Mouse (Mus musculus): ENCODE measurements at regions not wholly inside any gene's neighbourhood (a gene's known extent, or its start where the extent isn't known, plus 50 kb on each side); places are given as distances from the start of the nearest gene placed in this dataset.

DNA sequence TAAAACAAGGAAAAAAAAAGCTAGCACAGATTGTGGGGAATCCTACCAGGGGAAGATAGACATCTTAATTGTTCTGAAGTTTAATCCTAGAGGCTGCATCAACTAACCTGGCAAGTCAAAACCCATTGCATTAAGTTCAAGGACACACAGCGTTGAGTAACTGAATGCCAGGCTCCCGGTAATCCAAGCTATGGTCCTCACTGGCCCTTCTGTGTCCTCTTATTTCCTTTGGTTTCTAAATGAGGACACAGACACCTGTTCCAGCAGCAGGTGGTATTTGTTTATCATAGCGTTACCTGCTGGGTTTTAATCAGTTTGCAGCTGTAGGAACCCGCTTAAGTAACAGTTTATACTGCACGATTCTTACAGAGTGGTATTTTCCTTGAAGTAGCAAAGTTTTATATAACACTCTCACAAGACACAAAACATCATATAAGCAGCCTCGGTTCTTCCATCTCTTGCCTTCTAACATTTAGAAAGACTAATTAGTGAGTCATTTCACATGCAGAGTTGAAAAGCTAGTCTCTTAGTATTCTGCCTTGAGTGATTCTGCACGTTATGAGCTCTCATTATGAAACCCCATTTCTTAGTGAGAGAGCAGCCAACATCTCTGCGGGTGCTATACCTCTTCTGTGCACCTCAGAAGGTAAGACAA is 1832.0 kb upstream of the Pcdh7 start:
- peak; percentile 3 for DNase-seq (ENCODE audit: low read depth)
- TF ChIP-seq CTCF (IDR thresholded peaks at IDR 0.05; ENCODE audit: borderline replicate concordance, extremely low read depth, insufficient read depth, insufficient read length), result no peak
- no peak for TF ChIP-seq POLR2A (IDR thresholded peaks at IDR 0.05; ENCODE audit: borderline replicate concordance, extremely low read depth, insufficient read depth, insufficient read length, poor library complexity, severe bottlenecking)

DNA sequence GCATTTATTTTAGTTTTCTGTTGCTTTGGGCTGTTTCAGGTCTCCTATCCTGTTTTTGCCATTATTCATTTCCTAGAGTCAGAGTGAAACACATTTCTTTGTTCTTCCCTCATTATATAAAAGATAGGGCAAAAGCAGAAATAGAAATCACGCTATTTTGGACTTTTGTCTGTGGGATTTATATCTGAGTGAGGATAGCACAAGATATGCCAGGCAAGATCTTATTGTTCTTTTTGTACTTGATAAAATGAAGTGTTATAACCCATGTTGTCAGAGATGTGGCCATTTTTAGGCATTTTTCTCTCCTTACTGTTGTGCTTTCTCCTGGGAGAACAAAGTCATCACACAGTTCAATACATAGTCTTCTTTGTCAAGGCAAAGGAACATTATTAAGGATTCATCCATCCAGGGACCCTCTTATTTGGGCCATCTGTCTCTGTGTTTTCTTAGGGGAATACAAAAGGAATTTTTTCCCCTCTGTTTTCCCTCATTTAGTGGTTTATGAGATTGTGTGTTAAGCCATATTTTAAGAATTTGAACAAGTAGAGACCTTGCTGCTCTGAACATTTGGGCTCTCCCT is 1825.9 kb upstream of the Pcdh7 start:
- TF ChIP-seq POLR2A (IDR thresholded peaks at IDR 0.05; ENCODE audit: borderline replicate concordance, extremely low read depth, insufficient read depth, insufficient read length, poor library complexity, severe bottlenecking), result no peak
- TF ChIP-seq CTCF (IDR thresholded peaks at IDR 0.05; ENCODE audit: borderline replicate concordance, extremely low read depth, insufficient read depth, insufficient read length), result no peak
- DNase-seq (ENCODE audit: low read depth), result peak; percentile 11

DNA sequence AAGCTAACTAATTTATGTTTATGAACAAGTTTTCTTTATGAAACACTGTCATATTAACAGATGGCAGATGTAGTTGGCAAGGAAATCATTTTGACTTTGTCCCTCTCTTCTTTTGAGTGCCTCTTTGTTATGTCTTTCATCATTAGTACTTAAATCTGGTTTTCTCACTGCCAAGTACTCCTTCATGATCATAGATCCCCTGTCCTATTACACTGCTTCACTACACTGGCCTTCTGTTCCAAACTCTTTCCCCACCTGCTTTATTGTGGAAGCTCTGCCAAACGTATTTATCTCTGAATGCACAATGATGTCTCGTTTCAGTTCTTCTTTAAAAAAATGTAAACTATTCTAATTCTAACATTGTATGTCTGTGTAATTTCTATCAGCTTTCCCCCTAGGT is 1776.3 kb upstream of the Pcdh7 start:
- TF ChIP-seq CTCF (IDR thresholded peaks at IDR 0.05; ENCODE audit: borderline replicate concordance, extremely low read depth, insufficient read depth, insufficient read length) (no peak), POLR2A (IDR thresholded peaks at IDR 0.05; ENCODE audit: borderline replicate concordance, extremely low read depth, insufficient read depth, insufficient read length, poor library complexity, severe bottlenecking) (no peak)
- DNase-seq (ENCODE audit: low read depth), result peak; percentile 67

DNA sequence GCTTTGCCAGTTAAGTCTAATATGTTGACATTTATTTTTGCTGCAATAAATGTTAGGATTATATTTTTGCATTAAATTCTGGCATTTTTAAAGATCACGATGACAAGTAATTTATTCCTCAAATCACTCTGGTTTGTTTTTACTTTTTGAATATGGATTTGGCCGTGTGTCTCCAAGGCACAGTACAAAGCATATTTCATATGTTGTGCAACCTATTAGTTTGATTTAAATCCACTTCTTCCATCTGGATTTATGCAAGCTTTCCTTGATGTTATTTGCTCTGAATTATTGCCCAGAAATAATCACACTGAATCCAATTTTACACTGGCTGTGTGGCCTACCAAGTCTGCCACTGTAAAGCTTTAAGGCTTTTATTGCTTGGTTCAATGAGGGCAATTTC is 1741.3 kb upstream of the Pcdh7 start:
- TF ChIP-seq POLR2A (IDR thresholded peaks at IDR 0.05; ENCODE audit: borderline replicate concordance, extremely low read depth, insufficient read depth, insufficient read length, poor library complexity, severe bottlenecking), result no peak
- no peak for TF ChIP-seq CTCF (IDR thresholded peaks at IDR 0.05; ENCODE audit: borderline replicate concordance, extremely low read depth, insufficient read depth, insufficient read length)
- peak; percentile 40 for DNase-seq (ENCODE audit: low read depth)

DNA sequence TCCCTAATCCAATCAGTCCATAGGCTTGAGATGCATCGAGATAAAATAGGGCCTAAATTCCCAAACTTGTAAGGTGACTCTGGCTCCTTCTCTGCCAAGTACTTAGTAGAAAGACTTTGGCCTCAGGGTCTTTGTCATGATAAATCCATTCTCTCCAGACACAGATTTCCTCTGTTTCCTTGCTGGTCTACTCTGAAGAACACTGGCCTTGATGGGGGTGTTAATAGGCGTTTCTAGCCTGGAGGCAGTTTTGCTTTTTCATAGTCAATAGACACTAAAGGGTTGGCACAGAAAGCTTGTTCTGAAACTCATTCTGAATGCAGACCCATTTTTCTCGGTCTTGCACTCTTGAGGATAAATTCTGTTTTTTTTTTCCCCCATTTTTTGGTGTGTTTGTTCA is 1709.9 kb upstream of the Pcdh7 start:
- no peak for TF ChIP-seq POLR2A (IDR thresholded peaks at IDR 0.05; ENCODE audit: borderline replicate concordance, extremely low read depth, insufficient read depth, insufficient read length, poor library complexity, severe bottlenecking)
- TF ChIP-seq CTCF (IDR thresholded peaks at IDR 0.05; ENCODE audit: borderline replicate concordance, extremely low read depth, insufficient read depth, insufficient read length), result no peak
- peak; percentile 83 for DNase-seq (ENCODE audit: low read depth)

DNA sequence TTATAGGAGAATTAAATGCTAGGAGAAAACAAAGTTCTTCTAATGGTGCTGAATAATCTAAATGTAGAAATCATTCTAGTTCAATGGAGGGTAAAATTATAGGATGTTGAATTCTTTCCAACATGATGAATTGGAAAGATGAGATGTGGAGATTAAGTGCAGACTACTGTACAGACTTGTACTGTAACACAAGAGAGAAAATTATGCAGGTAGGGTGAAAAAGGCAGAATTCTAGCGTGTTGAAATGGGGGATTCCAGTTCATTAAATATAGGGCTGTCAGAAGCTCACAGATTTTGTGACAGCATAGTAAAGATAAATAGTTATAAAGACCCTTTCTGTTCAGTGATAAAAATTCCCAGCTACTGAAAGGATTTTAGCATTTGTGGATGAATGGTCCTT is 1697.3 kb upstream of the Pcdh7 start:
- TF ChIP-seq POLR2A (IDR thresholded peaks at IDR 0.05; ENCODE audit: borderline replicate concordance, extremely low read depth, insufficient read depth, insufficient read length, poor library complexity, severe bottlenecking) (no peak), CTCF (IDR thresholded peaks at IDR 0.05; ENCODE audit: borderline replicate concordance, extremely low read depth, insufficient read depth, insufficient read length) (no peak)
- peak; percentile 55 for DNase-seq (ENCODE audit: low read depth)
